Mouse (Mus musculus) forebrain, postnatal 0 days (tissue): Measurements from ENCODE around the gene Slc6a8. TPM values are rescaled to one million over a fixed set of nuclear protein-coding genes. Genes with fewer than 3 reads are reported as not detected.

ENCODE experiments used
- ATAC-seq: fragments of 200-750 bp; cut with Nextera tagmentation; 2 replicates; pipeline ENCODE4 v1.8.0; 2017; ENCODE audit warnings: mild to moderate bottlenecking, moderate library complexity
- DNase-seq: peaks from one replicate; pipeline ENCODE4 v3.0.0-alpha.2; 2015
- H3K27ac ChIP-seq: fragments of 300-500 bp; sonication (generic); 2 replicates; pipeline ENCODE4 v1.5.1; 2014; ENCODE audit warnings: low read depth, mild to moderate bottlenecking, antibody characterized with exemption, low read length, moderate library complexity, mixed read lengths
- H3K27me3 ChIP-seq: fragments of 300-500 bp; sonication (generic); 2 replicates; pipeline ENCODE4 v1.6.1; 2014; ENCODE audit warnings: mild to moderate bottlenecking, low read length, mixed read lengths; ENCODE audit not compliant: insufficient read depth
- H3K36me3 ChIP-seq: fragments of 300-500 bp; sonication (generic); 2 replicates; pipeline ENCODE4 v1.6.1; 2014; ENCODE audit warnings: mild to moderate bottlenecking, moderate library complexity; ENCODE audit not compliant: insufficient read depth
- H3K4me1 ChIP-seq: fragments of 300-500 bp; sonication (generic); 2 replicates; pipeline ENCODE4 v1.6.1; 2014; ENCODE audit warnings: antibody characterized with exemption; ENCODE audit not compliant: insufficient read depth
- H3K4me2 ChIP-seq: fragments of 300-500 bp; sonication (generic); 2 replicates; pipeline ENCODE4 v1.6.1; 2014; ENCODE audit warnings: low read depth, mild to moderate bottlenecking, moderate library complexity
- H3K4me3 ChIP-seq: fragments of 300-500 bp; sonication (generic); 2 replicates; pipeline ENCODE4 v1.5.1; 2014; ENCODE audit warnings: low read depth, low read length, mixed read lengths
- H3K9ac ChIP-seq: fragments of 300-500 bp; sonication (generic); 2 replicates; pipeline ENCODE4 v1.6.1; 2014; ENCODE audit warnings: mild to moderate bottlenecking
- H3K9me3 ChIP-seq: fragments of 300-500 bp; sonication (generic); 2 replicates; pipeline ENCODE4 v1.6.1; 2016; ENCODE audit warnings: low read length
- CTCF ChIP-seq: sonication (generic); IDR thresholded peaks from 2 replicates; pipeline ENCODE4 v1.5.1; 2016; ENCODE audit warnings: antibody characterized with exemption, control low read depth, low read depth
- WGBS: fragments of 180-500 bp; shearing (Covaris S2); extraction: QIAGEN DNeasy Blood & Tissue Kit; methylation state at CpG from one replicate; pipeline ENCODE4 v1.1.7; 2014; 5-methylcytosine and 5-hydroxymethylcytosine counted together
- polyA plus RNA-seq: library from polyadenylated mRNA; unstranded; fragments of >200 nt; fragmentation: Nextera tagmentation; extraction: Ambion mirVana; gene quantifications from 2 replicates; pipeline ENCODE4 v1.2.1, GENCODE M21; 2015
- total RNA-seq: library from RNA; depleted of rRNA; stranded (reverse); fragments of >200 nt; gene quantifications from 2 replicates; pipeline ENCODE4 v1.2.3, GENCODE M21; 2014; rRNA removed

Gene Slc6a8
- total RNA-seq, result 39.5 and 45.4 TPM in 2 replicates
- polyA plus RNA-seq, result 3.9 and 5.8 TPM in 2 replicates

DNA sequence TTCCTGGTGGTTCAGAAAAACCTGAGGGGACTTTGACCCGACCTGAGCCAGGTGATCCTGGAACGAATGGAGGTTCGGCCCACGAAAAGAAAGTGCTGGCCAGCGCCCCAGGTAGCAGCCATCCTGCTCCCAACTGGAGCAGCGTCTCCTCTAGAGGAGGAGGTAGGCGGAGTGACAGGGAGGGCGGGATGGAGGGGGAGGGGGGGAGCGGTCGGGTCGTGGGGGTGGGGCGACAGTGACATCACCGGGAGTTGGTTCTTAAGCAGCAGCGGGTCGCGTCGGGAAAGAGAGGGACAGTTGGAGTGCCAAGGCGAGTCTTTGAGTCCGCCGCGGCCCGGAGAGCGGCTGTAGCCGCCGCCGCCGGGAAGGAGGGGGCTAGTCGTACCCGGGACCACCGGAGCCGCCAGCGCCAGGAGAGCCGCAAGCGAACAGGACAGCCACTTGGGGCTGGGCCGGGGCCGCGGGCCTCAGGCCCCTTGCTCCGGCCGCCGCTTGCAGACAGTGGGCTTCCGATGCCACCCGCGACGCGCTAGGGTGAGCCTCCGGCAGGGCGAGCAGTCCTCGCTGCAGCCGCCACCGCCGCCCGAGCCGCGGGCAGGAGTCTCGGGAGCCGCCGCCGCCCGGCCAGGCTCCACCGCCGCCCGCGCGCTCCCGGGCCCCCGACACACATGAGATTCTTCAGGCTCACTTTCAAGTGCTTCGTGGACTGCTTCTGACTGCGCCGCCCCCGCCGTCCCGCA is at the start of gene Slc6a8:
TSS of gene Slc6a8 (plus strand) at position 272 of the 740 bp plus-strand sequence.
- Histone ChIP-seq H3K9me3 (no peaks in the 10 kb centered on the region), H3K27me3 (no peaks in the 10 kb centered on the region), H3K36me3 (0 out of 2 replicates have a peak, but pooled peaks cover 4% of the 10 kb centered on the region), H3K4me3 (peak within 1 kb of the TSS; percentile 53), H3K4me1 (no peaks in the 10 kb centered on the region), H3K4me2 (peak within 1 kb of the TSS; percentile 61), H3K27ac (peak within 1 kb of the TSS; percentile 62), H3K9ac (peak within 1 kb of the TSS; percentile 64)
- WGBS, result 38% methylated on average over 64 of the region's 72 CpGs
- TF ChIP-seq CTCF, result no peak
- peak; percentile 73 for ATAC-seq
- peak; percentile 74 for DNase-seq

DNA sequence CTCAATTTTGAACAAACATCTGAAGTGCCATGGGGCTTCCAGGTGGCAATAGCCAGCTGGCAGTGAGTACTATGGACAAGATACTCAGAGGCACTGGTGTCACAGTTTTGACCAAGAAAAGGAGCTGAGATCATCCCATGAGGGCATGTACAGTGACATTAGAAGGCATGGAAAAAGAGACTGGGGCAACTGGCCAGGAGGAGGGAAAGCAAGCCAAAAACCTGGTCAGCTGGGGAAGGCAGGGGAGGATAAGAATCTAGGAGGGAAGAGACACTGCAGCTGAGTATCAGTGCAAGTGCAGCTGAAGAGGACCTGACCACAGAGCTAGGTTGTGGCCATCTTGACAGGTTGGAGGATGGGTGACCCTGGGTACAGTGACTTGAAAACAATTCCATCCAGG is 46.0 kb upstream of the Slc6a8 start:
- Histone ChIP-seq H3K9me3 (no peaks in the 10 kb centered on the region), H3K4me3 (no peak overlapping the region), H3K27ac (no peak overlapping the region), H3K27me3 (no peaks in the 10 kb centered on the region), H3K4me2 (no peak overlapping the region), H3K36me3 (no peaks in the 10 kb centered on the region), H3K4me1 (no peaks in the 10 kb centered on the region), H3K9ac (no peak overlapping the region)
- DNase-seq (no peak), ATAC-seq (no peak)
- no peak for TF ChIP-seq CTCF

DNA sequence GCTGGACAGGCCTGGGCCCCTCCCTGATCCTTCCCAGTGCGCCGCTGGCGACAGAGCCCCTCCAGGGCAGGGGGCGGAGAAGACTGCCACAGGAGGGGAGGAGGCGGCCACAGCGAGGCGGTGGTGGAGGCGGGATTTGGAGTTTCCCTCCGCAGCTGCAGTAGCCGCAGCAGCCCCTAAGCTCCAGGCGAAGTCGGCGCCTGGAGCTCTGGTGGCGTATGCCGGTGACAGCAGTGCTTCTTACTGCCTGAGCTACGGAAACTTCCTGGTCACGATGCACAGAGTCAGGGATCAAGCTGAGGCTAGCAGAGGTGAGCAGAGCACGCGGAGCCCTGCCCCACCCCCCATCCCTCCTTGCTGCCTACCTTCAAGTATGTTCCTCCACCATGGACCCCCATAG is 37.5 kb upstream of the Slc6a8 start:
- Histone ChIP-seq H3K4me2 (peak overlapping the region; percentile 38), H3K36me3 (no peaks in the 10 kb centered on the region), H3K27ac (no peak overlapping the region), H3K9me3 (no peaks in the 10 kb centered on the region), H3K4me3 (0 out of 2 replicates have a peak overlapping the region, but pooled peaks have one; percentile 5), H3K4me1 (no peaks in the 10 kb centered on the region), H3K27me3 (peaks cover 11% of the 10 kb centered on the region; the same call in 1 of the 2 replicates), H3K9ac (no peak overlapping the region)
- DNase-seq (no peak), ATAC-seq (peak; percentile 39; the same call in 1 of the 2 replicates)
- no peak for TF ChIP-seq CTCF
- WGBS, result 42% methylated on average over 17 of the region's 19 CpGs

DNA sequence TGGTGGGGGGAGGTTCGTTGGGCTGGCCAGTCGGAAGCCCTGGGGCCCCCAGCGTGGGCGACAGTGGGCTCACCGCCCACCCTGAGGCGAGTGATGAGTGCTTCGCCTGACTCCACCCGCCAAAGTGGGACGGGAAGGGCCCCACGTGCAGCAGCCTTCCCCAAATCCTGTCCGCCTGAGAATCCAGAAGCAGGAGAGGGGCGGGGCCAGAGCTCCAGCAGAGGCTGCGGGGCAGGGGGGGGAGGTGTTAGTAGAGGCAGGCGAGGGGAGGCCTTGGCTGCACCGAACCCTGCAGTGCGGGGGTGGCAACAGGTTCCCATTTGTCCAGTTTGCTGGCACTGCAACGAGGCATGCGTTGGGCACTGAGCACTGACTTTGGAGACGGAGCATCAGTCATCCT is 35.5 kb upstream of the Slc6a8 start:
- 23% methylated on average over 18 of the region's 19 CpGs for WGBS

DNA sequence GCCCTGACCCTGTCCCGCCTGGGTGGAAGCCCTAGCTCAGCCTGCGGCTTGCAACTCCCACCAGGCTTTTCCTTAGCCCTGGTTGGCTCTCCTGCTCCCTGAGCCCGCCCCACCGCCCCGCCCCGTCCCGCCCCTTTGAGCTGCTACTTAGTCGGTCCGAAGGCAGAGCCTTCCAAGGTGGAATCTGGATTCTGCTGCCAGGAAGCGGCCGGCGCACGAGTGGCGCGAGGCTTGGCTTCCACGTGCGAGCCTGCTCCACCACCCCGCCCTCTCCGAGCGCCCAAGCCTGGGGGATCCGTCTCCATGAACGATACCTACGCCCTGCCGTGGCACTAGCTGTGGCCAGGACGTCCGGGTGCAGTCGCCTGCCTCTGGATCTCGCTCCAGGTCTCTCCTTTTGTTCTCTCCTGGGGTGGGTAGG is 33.7 kb upstream of the Slc6a8 start, which contains the start of gene Dusp9:
TSS of gene Dusp9 (plus strand) at position 165 of the 421 bp plus-strand sequence.
- DNase-seq, result no peak
- H3K9me3 ChIP-seq, result no peaks in the 10 kb centered on the region
- H3K4me3 ChIP-seq, result peak within 1 kb of the TSS; percentile 19
- H3K36me3 ChIP-seq, result no peaks in the 10 kb centered on the region
- peak; percentile 61 for ATAC-seq
- H3K9ac ChIP-seq, result no peak within 1 kb of the TSS
- H3K27ac ChIP-seq, result no peak within 1 kb of the TSS
- H3K27me3 ChIP-seq, result peaks cover 11% of the 10 kb centered on the region; the same call in 1 of the 2 replicates
- no peak for TF ChIP-seq CTCF
- no peaks in the 10 kb centered on the region for H3K4me1 ChIP-seq
- 28% methylated on average over 23 of the region's 28 CpGs for WGBS
- peak within 1 kb of the TSS; percentile 47 for H3K4me2 ChIP-seq

More for the DNA sequence above, 35.5 kb upstream of the Slc6a8 start:
- Histone ChIP-seq H3K4me2 (peak overlapping the region; percentile 58), H3K27ac (no peak overlapping the region), H3K4me1 (no peaks in the 10 kb centered on the region), H3K9me3 (no peaks in the 10 kb centered on the region), H3K4me3 (peak overlapping the region; percentile 30), H3K27me3 (peaks cover 11% of the 10 kb centered on the region; the same call in 1 of the 2 replicates), H3K36me3 (no peaks in the 10 kb centered on the region), H3K9ac (peak overlapping the region; percentile 22)
- ATAC-seq (peak; percentile 14; the same call in 1 of the 2 replicates), DNase-seq (no peak)
- no peak for TF ChIP-seq CTCF

DNA sequence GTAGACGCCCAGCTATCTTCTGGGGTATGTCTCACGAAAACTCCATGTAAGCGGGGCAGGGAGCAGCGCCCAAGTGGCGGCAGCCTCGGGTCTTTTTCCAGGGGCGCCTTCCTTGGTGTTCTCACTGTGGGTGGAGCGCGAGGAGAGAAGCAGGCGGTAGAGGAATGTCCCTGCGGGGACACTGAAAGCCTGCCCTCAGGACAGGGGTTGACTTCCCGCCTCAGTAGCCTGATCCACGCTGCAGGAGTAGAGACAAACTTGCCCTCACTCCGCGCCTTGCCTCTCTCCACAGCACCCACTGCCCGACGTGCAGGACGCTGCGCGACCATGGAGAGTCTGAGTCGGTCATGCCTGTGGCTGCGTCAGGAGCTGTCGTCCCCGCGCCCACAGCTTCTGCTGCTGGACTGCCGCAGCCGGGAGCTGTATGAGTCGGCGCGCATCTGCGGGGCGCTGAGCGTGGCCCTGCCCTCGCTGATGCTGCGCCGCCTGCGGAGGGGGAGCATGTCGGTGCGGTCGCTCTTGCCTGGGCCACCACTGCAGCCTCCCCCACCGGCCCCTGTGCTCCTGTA is 33.0 kb upstream of the Slc6a8 start:
- Histone ChIP-seq H3K9ac (no peak overlapping the region), H3K4me3 (peak overlapping the region; percentile 19), H3K4me2 (peak overlapping the region; percentile 47), H3K27me3 (peaks cover 6% of the 10 kb centered on the region; the same call in 1 of the 2 replicates), H3K4me1 (no peaks in the 10 kb centered on the region), H3K36me3 (no peaks in the 10 kb centered on the region), H3K9me3 (no peaks in the 10 kb centered on the region), H3K27ac (no peak overlapping the region)
- no peak for DNase-seq
- TF ChIP-seq CTCF, result no peak
- ATAC-seq, result no peak
- 29% methylated on average over 41 of the region's 41 CpGs for WGBS

DNA sequence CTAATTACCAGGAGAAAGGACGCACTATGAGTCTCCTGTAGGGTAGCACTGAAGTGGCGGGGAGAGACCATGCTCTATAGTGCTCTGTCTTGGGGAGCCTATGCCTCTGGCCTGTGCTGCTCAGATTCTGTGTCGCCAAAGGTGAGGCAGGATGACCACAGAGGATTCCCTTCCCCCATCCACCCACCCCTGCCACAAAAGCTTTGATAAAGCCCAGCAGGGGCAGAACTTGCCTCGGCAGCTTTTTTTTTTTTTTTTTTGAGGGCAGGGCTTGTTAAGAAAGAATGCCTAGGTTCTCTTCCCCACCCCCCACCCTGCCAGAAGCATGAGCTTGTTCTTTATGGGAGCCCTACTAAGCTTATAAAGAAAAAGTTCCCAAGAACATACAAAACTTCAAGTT is 27.8 kb upstream of the Slc6a8 start:
- no peak for DNase-seq
- Histone ChIP-seq H3K36me3 (no peaks in the 10 kb centered on the region), H3K4me3 (no peak overlapping the region), H3K4me1 (no peaks in the 10 kb centered on the region), H3K9ac (no peak overlapping the region), H3K4me2 (no peak overlapping the region), H3K27ac (no peak overlapping the region), H3K27me3 (no peaks in the 10 kb centered on the region; the same call in 1 of the 2 replicates), H3K9me3 (no peaks in the 10 kb centered on the region)
- 34% methylated on average over 4 of the region's 4 CpGs for WGBS
- no peak for TF ChIP-seq CTCF
- no peak for ATAC-seq
